Mouse (Mus musculus) thymus, adult 2 months (tissue): ENCODE results near the gene Mecom.

Experiments
- CTCF ChIP-seq: fragments of 200-500 bp; IDR thresholded peaks from 2 replicates; pipeline ENCODE4 v1.5.1; 2012; ENCODE audit warnings: mild to moderate bottlenecking, control low read depth, low read length, moderate library complexity, borderline replicate concordance; ENCODE audit not compliant: control insufficient read depth, poor library complexity, insufficient read depth; ENCODE audit errors: extremely low read depth
- POLR2A ChIP-seq: fragments of 200-500 bp; IDR thresholded peaks from 2 replicates; pipeline ENCODE4 v1.6.1; 2012; ENCODE audit warnings: mild to moderate bottlenecking, low read length, control low read depth, moderate library complexity; ENCODE audit not compliant: control insufficient read depth, poor library complexity, insufficient read depth; ENCODE audit errors: extremely low read depth

GRCm38 (mm10) chr3:30457975-30458678 lies 89.7 kb downstream of the Mecom start:
- TF ChIP-seq CTCF (no peak), POLR2A (no peak)
